Mouse (Mus musculus): ENCODE results near the gene Psenen. TPM values are rescaled to one million over a fixed set of nuclear protein-coding genes. Genes with fewer than 3 reads are reported as not detected.

Gene Psenen
- polyA plus RNA-seq, 1 experiment from 2014 or later: 145 TPM

DNA sequence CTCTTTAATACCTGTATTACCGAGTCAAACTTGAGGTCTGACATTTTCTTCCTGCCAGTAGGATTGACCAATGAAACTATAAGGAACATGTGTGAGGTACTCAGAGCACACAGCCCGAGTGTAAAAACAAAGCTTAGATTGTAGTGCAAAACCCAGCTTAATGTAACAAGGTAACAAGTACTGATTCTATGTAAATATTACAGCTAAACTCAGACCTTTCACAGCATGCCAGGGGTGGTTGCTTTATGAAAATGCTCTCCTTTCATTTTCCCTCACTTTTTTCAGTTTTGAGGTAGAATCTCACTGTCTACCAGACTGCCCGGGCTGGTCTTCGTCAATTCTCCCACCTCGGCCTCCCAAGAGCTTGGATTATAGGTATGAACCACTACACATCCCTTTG lies 32.7 kb upstream of the Psenen start:
- 86% methylated on average over 5 of the region's 5 CpGs for WGBS
- no peaks in the 10 kb centered on the region for H3K36me3 ChIP-seq (replicated peaks)
- H3K9ac ChIP-seq: no peak overlapping the region
- no peak overlapping the region for H3K4me3 ChIP-seq (replicated peaks)
- peaks cover 11% of the 10 kb centered on the region for H3K4me1 ChIP-seq
- no peak for ATAC-seq (ENCODE audit: low FRiP score)
- no peak overlapping the region for H3K4me2 ChIP-seq
- H3K27me3 ChIP-seq: no peaks in the 10 kb centered on the region
- H3K9me3 ChIP-seq: no peaks in the 10 kb centered on the region
- H3K27ac ChIP-seq: no peak overlapping the region

DNA sequence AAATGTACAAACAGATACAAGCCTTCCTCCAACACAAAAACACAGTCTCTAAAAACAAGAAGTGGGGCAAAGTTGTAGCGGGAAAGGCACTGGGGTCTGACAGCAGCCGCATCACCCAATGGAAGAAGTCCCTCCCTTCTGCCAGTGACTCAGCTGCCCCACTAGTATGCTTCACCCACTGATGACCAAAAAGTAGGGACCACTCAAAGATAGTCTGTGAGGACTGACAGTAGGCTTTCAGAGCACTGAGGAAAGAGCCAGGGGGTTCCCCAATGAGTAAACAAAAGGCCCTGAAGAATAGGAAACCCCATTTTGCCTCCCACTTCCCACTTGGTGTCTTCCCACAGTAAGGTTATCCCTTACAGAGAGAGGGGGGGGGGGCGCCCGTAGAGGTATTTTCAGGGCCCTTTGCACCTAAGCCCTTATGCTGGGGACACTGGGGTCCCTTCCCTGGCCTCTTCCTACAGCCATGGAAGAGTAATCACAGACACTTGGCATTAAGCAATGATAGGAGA lies 31.1 kb upstream of the Psenen start:
- no peak overlapping the region for H3K4me2 ChIP-seq
- 67% methylated on average over 4 of the region's 4 CpGs for WGBS
- H3K27ac ChIP-seq: no peak overlapping the region
- H3K27me3 ChIP-seq: no peaks in the 10 kb centered on the region
- H3K4me3 ChIP-seq (replicated peaks): no peak overlapping the region
- H3K9ac ChIP-seq: no peak overlapping the region
- no peaks in the 10 kb centered on the region for H3K9me3 ChIP-seq
- peaks cover 10% of the 10 kb centered on the region for H3K4me1 ChIP-seq
- H3K36me3 ChIP-seq (replicated peaks): no peaks in the 10 kb centered on the region
- no peak for ATAC-seq (ENCODE audit: low FRiP score)

DNA sequence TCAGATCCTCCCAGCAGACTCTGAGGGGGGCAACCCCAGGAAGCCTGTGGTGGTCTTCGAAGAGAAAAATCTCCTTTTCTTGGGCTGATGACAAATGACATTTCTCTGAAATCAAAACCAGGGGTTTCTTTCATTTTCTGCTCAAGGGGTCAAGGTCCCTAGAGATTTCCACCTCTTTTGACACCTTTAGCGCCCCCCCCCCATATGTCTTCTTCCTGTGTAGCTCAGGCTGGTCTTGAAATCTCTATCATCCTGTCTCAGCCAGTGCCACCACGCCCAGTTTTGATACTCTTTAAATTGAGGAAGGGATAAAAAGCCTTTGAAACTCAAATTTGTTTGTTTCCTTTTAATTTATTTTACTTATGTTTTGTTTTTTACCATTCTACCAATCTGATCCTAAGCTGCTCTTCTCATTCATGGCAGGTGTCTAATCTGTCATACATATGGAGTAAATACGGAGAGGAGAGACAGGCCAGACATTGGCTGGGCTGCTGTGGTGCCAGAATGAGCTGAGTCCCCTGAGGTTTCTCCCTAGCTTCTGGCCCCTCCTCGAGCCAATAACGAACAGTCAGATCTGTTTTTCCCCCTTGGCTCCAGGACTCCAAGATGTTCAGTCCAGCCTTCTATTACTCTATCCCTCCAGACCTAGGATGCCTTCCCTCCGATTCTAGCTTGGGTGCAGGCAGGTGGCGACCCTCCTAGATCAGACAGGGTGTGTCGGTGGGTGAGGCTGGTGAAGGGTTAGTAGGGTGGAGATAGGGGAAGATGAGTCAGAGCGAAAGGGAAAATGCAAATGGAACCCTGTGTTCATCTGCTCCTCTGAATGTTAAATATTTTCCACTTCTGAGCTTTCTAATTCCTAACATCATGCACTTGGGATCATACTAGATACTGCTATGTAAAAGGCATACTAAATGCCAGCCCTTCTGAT lies 30.4 kb upstream of the Psenen start:
- H3K36me3 ChIP-seq (replicated peaks): no peaks in the 10 kb centered on the region
- H3K9ac ChIP-seq: no peak overlapping the region
- no peaks in the 10 kb centered on the region for H3K9me3 ChIP-seq
- no peak overlapping the region for H3K4me2 ChIP-seq
- peaks cover 8% of the 10 kb centered on the region for H3K4me1 ChIP-seq
- H3K4me3 ChIP-seq (replicated peaks): no peak overlapping the region
- no peak overlapping the region for H3K27ac ChIP-seq
- 81% methylated on average over 10 of the region's 10 CpGs for WGBS
- no peaks in the 10 kb centered on the region for H3K27me3 ChIP-seq
- ATAC-seq (ENCODE audit: low FRiP score): no peak

DNA sequence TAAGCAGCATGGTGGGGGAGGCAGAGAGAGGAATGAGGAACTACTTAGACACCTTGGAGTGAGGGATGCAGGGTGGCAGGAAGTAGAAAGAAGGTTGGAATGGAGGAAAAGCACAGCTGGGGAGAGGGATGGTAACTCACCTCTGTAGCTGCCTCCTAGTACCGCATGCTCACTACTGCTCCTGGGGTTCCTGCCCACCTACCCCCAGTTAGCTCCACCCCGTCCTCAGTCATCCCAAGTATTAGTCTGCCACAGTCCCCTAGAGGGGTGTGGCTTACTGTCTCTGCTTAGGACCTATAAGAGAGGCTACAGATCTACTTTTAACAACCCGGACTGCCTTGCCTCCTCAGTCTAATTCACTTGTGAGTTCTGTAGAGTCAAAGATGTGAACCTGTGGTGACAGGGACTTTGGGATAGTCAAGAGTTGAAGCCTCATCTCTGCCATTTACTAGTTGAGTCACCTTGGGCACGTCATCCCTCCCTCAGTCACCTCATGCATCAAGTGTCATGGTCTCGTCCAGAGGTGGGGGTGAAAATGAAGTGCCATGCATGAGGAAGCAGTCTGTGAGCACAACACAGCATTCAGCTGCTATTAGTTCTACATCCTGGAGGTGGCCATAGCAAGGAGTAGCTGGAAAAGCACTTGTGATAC lies 29.5 kb upstream of the Psenen start:
- H3K9ac ChIP-seq: no peak overlapping the region
- no peak overlapping the region for H3K4me3 ChIP-seq (replicated peaks)
- H3K27me3 ChIP-seq: no peaks in the 10 kb centered on the region
- H3K27ac ChIP-seq: no peak overlapping the region
- H3K4me1 ChIP-seq: peaks cover 8% of the 10 kb centered on the region
- no peaks in the 10 kb centered on the region for H3K36me3 ChIP-seq (replicated peaks)
- no peaks in the 10 kb centered on the region for H3K9me3 ChIP-seq
- no peak overlapping the region for H3K4me2 ChIP-seq
- 57% methylated on average over 5 of the region's 5 CpGs for WGBS
- ATAC-seq (ENCODE audit: low FRiP score): no peak

DNA sequence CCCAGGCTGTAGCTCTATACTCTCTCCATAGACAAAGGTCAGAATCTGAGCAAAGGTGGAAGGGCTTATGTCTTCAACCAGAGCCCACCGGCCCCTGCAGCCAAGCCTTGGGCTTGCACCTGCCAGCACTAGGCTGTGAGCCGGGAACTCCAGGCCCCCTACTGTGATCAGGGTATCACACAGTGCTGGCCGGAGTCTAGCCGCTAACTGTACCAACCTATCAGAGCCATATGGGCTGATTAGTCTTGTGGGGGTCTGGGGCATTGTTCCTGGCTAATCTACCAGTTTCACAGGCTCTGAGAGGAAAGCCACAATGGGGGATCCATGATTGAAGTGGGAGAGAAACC lies 28.2 kb upstream of the Psenen start:
- 19% methylated on average over 4 of the region's 4 CpGs for WGBS
- Histone ChIP-seq H3K4me1 (peaks cover 21% of the 10 kb centered on the region), H3K4me3 (replicated peaks) (no peak overlapping the region), H3K27me3 (no peaks in the 10 kb centered on the region), H3K9me3 (no peaks in the 10 kb centered on the region), H3K27ac (no peak overlapping the region), H3K4me2 (no peak overlapping the region), H3K36me3 (replicated peaks) (peaks cover 2% of the 10 kb centered on the region), H3K9ac (no peak overlapping the region)
- no peak for ATAC-seq (ENCODE audit: low FRiP score)

DNA sequence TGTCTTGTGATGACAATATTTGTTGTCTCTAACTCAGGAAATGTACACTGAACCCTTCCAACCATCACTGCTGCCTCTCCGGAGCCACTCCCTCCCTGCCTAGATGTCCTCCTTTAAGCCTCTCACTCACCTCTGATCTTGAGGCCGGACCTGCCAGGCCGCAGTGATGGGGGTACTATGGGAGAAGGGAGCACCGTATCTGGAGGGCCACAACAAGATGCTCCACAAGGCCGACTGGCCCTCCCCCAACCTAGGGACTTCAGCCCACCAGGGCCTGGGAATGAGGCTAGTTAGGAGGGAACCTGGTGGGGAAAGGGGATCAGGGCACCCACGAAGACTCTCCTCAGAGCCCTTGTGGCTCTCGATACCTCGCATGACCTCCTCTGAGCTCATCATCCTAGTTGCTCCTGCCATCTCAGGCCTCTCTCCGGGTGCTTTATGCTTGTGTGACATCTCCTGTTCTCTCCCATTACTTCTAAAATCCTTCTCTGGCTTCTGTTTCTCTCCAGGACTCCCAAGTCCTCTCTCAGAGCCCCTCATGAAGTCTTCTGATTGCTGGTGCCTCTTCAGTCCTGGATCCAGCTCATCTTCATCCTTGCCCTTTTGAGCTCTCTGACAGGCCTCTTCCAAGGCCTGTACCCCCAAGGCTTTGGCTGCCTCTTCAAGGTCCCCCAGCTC lies 27.6 kb upstream of the Psenen start:
- H3K27ac ChIP-seq: no peak overlapping the region

DNA sequence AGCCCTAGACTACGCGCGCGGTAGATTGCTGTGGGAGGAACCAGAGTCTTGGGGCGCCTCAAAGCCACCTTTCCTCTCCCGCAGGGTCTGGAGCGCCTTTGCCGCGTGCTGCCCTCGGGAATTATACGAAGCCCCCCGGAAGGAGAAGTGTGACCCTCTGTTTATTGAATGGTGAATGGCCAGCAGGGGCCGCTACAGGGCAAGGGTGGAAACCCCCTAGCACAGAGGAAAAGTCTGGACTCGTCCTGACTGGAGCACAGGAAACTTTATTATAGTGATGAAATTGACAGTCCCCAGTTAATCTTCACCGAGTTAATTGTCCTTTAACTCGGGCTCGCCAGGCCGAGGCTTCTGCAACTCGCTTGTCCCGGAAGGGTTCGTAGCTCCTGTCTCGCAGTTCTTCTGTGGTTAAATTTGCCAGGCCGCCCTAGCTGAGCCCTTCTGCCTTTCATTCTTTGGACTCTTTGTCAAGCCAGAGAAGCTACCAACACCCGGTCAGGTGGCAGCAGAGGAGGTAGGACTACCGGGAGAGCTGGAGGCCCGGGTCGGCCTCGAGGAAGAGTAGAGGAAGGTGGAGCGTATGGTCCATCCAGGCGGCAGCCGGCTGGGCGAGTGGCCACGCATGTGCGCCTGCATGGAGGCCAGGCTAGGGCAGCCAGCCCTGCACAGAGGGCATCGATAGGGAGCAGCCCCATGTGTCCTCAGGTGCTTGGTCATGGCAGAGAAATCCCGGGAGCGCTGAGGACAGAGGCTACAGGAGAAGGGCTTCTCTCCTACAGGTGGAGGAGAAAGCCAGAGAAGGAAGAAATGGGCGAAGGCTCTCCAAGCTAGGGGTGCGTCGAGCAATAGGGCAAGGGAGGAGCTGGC lies 26.2 kb upstream of the Psenen start:
- WGBS: 29% methylated on average over 40 of the region's 40 CpGs
- H3K9me3 ChIP-seq: no peaks in the 10 kb centered on the region
- ATAC-seq (ENCODE audit: low FRiP score): peak; percentile 60

More for the DNA sequence above, 27.6 kb upstream of the Psenen start:
- Histone ChIP-seq H3K4me3 (replicated peaks) (no peak overlapping the region), H3K4me1 (peaks cover 26% of the 10 kb centered on the region), H3K27me3 (no peaks in the 10 kb centered on the region), H3K36me3 (replicated peaks) (peaks cover 7% of the 10 kb centered on the region), H3K4me2 (no peak overlapping the region), H3K9me3 (no peaks in the 10 kb centered on the region), H3K9ac (no peak overlapping the region)
- 88% methylated on average over 9 of the region's 9 CpGs for WGBS
- ATAC-seq (ENCODE audit: low FRiP score): no peak

DNA sequence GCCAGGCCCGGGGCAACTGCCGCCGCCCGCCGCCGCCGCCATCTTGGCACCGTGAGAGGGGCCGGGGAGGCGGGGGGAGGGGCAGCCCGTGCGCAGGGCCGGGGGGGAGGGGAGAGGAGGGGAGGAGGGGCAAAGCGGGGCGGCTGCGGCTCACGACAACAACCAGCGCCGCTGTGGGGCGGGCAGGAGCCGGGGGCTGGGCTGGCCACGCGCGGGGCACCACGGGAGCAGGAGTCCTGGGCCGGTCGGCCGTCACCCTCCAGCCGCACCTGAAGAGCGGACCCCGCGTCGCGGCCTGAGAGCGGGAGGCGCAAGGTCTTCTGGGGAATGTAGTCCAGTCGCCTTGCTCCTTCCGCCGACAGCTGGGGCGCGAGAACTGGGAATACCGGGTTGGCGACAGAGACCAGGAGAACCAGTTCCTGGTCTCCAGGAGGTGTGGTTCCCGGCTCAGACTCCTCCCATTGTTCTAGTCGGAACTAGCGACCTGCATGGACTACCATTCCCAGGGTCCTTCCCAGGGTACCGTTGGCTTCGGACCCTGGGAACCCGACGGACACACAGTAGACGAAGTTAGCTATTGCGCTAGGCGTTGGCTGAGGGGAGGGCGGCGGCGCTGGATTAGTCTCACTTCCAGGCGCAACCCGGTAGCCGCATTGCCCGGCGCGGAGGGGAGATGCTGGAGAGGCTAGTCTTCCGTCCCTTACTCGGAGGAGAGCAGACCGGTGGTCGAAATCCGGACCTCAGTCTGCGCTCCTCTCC lies 25.4 kb upstream of the Psenen start, which contains the start of gene Kmt2b:
Gene Kmt2b (minus strand): TSS at position 51 of the 759 bp plus-strand sequence.
- ATAC-seq (ENCODE audit: low FRiP score): peak; percentile 96
- Histone ChIP-seq H3K4me3 (replicated peaks) (peak within 1 kb of the TSS; percentile 99), H3K4me1 (peaks cover 27% of the 10 kb centered on the region), H3K4me2 (peak within 1 kb of the TSS; percentile 96), H3K9ac (peak within 1 kb of the TSS; percentile 99), H3K27me3 (no peaks in the 10 kb centered on the region), H3K9me3 (no peaks in the 10 kb centered on the region), H3K27ac (peak within 1 kb of the TSS; percentile 95), H3K36me3 (replicated peaks) (peaks cover 29% of the 10 kb centered on the region)
- WGBS: under 1% methylated on average over 51 of the region's 68 CpGs

More for the DNA sequence above, 26.2 kb upstream of the Psenen start:
- Histone ChIP-seq H3K9ac (peak overlapping the region; percentile 99), H3K27me3 (no peaks in the 10 kb centered on the region), H3K36me3 (replicated peaks) (peaks cover 21% of the 10 kb centered on the region), H3K27ac (peak overlapping the region; percentile 95), H3K4me2 (peak overlapping the region; percentile 96), H3K4me1 (peaks cover 27% of the 10 kb centered on the region), H3K4me3 (replicated peaks) (peak overlapping the region; percentile 99)

DNA sequence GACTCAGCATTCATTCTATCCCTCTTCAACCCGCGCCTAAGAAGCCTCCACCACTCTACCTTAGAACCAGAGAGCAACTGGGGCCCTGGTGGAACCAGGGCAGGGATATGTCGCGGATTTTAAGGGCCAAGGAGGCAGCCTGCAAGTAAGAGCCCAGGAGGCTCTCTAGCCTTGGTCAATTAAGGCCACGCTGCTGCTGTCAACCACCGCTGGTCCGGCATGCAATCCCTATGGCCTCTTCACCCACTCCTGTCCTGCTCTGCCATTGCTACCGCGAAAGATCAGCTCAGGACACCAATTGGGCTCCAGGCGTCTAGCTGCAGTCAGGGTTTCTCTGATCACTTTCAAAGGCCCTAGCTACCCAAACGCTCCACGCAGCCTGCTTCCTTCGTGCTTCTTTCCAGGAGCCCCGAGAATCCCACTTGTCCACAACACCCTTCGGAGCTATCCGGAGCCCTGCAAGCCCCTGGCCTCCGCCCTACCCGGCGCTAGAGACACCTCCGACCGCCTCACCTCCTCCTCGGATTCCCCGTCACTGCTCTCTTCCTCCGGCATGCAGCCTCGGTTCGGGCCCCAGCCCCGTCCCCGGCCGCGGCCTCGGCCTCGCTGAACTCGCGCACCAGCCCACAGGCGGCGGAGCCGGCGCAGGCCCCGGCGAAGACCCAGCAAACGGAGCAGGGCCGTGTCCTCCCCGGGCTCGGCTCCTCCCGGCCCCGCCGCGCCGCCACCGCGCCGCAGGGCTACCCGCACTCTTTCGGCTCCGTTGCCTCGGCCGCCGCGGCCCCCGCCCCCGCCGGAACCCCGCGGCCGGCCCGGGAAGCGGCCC lies 24.6 kb upstream of the Psenen start:
- Histone ChIP-seq H3K4me3 (replicated peaks) (peak overlapping the region; percentile 99), H3K36me3 (replicated peaks) (peaks cover 37% of the 10 kb centered on the region), H3K4me1 (peaks cover 27% of the 10 kb centered on the region), H3K9ac (peak overlapping the region; percentile 99), H3K4me2 (peak overlapping the region; percentile 96), H3K27me3 (no peaks in the 10 kb centered on the region), H3K9me3 (no peaks in the 10 kb centered on the region), H3K27ac (peak overlapping the region; percentile 95)
- under 1% methylated on average over 59 of the region's 67 CpGs for WGBS
- peak; percentile 55 for ATAC-seq (ENCODE audit: low FRiP score)

DNA sequence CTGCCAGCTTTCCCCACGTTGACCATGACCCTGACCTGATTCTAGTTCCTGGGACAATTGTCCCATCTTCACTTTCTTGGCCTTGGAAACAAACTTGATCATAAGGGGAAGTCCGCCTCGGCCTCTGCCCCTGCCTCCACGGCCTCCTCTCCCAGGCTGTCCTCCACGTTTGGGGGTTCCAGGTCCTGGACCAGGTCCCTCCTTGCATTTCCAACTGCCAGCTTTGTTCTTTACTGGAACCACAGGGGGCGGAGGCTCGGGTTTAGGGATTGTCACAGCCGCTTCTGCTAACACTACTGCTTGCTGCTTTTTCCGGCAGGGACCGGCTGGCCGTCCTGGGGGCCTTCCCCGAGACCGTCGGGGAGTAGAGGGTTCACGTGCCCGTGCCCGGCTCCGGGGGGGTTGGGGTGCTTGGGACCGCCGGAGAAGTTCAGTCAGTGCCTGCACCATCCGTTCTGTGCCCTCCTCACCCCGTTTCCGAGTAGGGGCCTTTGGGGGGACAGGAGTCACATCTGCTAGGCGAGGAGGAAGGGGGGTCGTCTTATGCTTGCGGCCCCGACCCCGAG lies 23.1 kb upstream of the Psenen start:
- peak overlapping the region; percentile 96 for H3K4me2 ChIP-seq
- H3K9ac ChIP-seq: peak overlapping the region; percentile 99; the same call in 1 of the 2 replicates
- WGBS: 92% methylated on average over 28 of the region's 28 CpGs
- H3K36me3 ChIP-seq (replicated peaks): peaks cover 52% of the 10 kb centered on the region
- H3K4me1 ChIP-seq: peaks cover 24% of the 10 kb centered on the region
- H3K27ac ChIP-seq: no peak overlapping the region
- peak overlapping the region; percentile 99 for H3K4me3 ChIP-seq (replicated peaks)
- no peak for ATAC-seq (ENCODE audit: low FRiP score)
- H3K27me3 ChIP-seq: no peaks in the 10 kb centered on the region
- H3K9me3 ChIP-seq: no peaks in the 10 kb centered on the region
